Mouse (Mus musculus) adrenal gland, adult 18-20 months (tissue): ENCODE measurements at regions not wholly inside any gene's neighbourhood (a gene's known extent, or its start where the extent isn't known, plus 50 kb on each side); places are given as distances from the start of the nearest gene placed in this dataset.

Source experiments
- DNase-seq, 2 experiments: peaks; one replicate each; pipeline ENCODE4 v3.0.0; 2021 to 2022; ENCODE audit warnings: low spot score in 2 of 2

GRCm38 (mm10) chr6:50053086-50053485 lies 57.0 kb upstream of the Mpp6 start:
- peak; percentile 36 to 52 for DNase-seq

- DNase-seq: no peak
Observed at GRCm38 (mm10) chr6:50054233-50054632, 55.8 kb upstream of the Mpp6 start.

GRCm38 (mm10) chr6:50058596-50058995 lies 51.4 kb upstream of the Mpp6 start:
- no peak for DNase-seq

- no peak for DNase-seq
Observed at GRCm38 (mm10) chr6:50059917-50060316, 50.1 kb upstream of the Mpp6 start.
